ENCODE assay signal across 10 mouse cellular contexts in genomic region chr14:57546557-57547021, GRCm38 (mm10). TPM values are rescaled to one million over a fixed set of nuclear protein-coding genes. Genes with fewer than 3 reads are reported as not detected.
DNase-seq lines count a peak whose midpoint lies in the region; ATAC-seq and TF ChIP-seq lines count a peak whose summit lies in the region.
"Had no signal": no experiment of that assay in that cellular context is flagged by ENCODE, and none has a peak within 500 bp of the region (broad histone marks: within the 10 kb centered on the region; RNA-seq: fewer than 3 reads in every experiment).

No protein-coding gene starts in this region.

- no peak for TF ChIP-seq CTCF in lung, postnatal 0 days (IDR thresholded peaks at IDR 0.05)

- H3K4me1 ChIP-seq in lung, postnatal 0 days (ENCODE audit: insufficient read depth, low read depth, low read length), result no peaks in the 10 kb centered on the region; the same call in 1 of the 2 replicates
- H3K4me1 ChIP-seq in embryonic facial prominence, embryonic 10.5 days, result peaks cover 18% of the 10 kb centered on the region
- H3K4me1 ChIP-seq in limb, embryonic 13.5 days, result peaks cover 18% of the 10 kb centered on the region
- 0 out of 2 replicates have a peak, but pooled peaks cover 3% of the 10 kb centered on the region for H3K4me1 ChIP-seq in forebrain, embryonic 13.5 days
- no peaks in the 10 kb centered on the region for H3K4me1 ChIP-seq in midbrain, embryonic 14.5 days (ENCODE audit: control insufficient read depth, insufficient read depth, low read length)

- WGBS in lung, postnatal 0 days, result 14% methylated on average over 13 of the region's 13 CpGs
- 32% methylated on average over 13 of the region's 13 CpGs for whole genome bisulfite sequencing in embryonic facial prominence, embryonic 10.5 days
- WGBS in limb, embryonic 13.5 days, result 4% methylated on average over 13 of the region's 13 CpGs
- WGBS in forebrain, embryonic 13.5 days, result 31% methylated on average over 13 of the region's 13 CpGs
- WGBS in midbrain, embryonic 14.5 days, result 31% methylated on average over 13 of the region's 13 CpGs

- H3K27ac ChIP-seq in lung, postnatal 0 days (ENCODE audit: low read length), result no peak overlapping the region
- H3K27ac ChIP-seq in embryonic facial prominence, embryonic 10.5 days (replicated peaks), result no peak overlapping the region
- peak overlapping the region; percentile 59 for H3K27ac ChIP-seq in limb, embryonic 13.5 days
- no peak overlapping the region for H3K27ac ChIP-seq in forebrain, embryonic 13.5 days
- H3K27ac ChIP-seq in midbrain, embryonic 14.5 days (replicated peaks; ENCODE audit: low read depth, low read length), result no peak overlapping the region

- no peak overlapping the region for H3K4me2 ChIP-seq in lung, postnatal 0 days (replicated peaks; ENCODE audit: low read depth, low read length)
- peak overlapping the region; percentile 43 for H3K4me2 ChIP-seq in limb, embryonic 13.5 days (replicated peaks)
- H3K4me2 ChIP-seq in forebrain, embryonic 13.5 days, result no peak overlapping the region
- H3K4me2 ChIP-seq in midbrain, embryonic 14.5 days (ENCODE audit: low read length), result no peak overlapping the region
- H3K4me2 ChIP-seq: heart, embryonic 12.5 days had no signal

- H3K4me3 ChIP-seq in lung, postnatal 0 days (ENCODE audit: low read depth, low read length), result no peak overlapping the region
- H3K4me3 ChIP-seq in embryonic facial prominence, embryonic 10.5 days, result no peak overlapping the region
- no peak overlapping the region for H3K4me3 ChIP-seq in limb, embryonic 13.5 days
- H3K4me3 ChIP-seq in forebrain, embryonic 13.5 days, result no peak overlapping the region
- H3K4me3 ChIP-seq in midbrain, embryonic 14.5 days (replicated peaks; ENCODE audit: low read depth, low read length), result no peak overlapping the region
- H3K4me3 ChIP-seq: heart, embryonic 12.5 days had no signal

- DNase-seq in lung, postnatal 0 days (ENCODE audit: low spot score), result peak; percentile 73
- no peak for DNase-seq in lung, postnatal 10 days
- peak; percentile 68 for DNase-seq in embryonic facial prominence, embryonic 10.5 days (ENCODE audit: low spot score)
- DNase-seq in skeletal muscle tissue, adult 2 months (ENCODE audit: low read depth, low spot score), result peak; percentile 31
- DNase-seq in midbrain, embryonic 14.5 days, result no peak
- no peak for DNase-seq in thymus, postnatal 10 days (ENCODE audit: low spot score in 2 of 2)
- DNase-seq: layer of hippocampus, adult 9-11 months had no signal

- TF ChIP-seq EP300 in lung, postnatal 0 days (IDR thresholded peaks at IDR 0.05), result no peak

- no peak overlapping the region for H3K9ac ChIP-seq in lung, postnatal 0 days (replicated peaks; ENCODE audit: low read depth)
- no peak overlapping the region for H3K9ac ChIP-seq in limb, embryonic 13.5 days
- no peak overlapping the region for H3K9ac ChIP-seq in forebrain, embryonic 13.5 days
- H3K9ac ChIP-seq in midbrain, embryonic 14.5 days (replicated peaks; ENCODE audit: low read length), result no peak overlapping the region
- H3K9ac ChIP-seq: heart, embryonic 12.5 days had no signal

- peaks cover 9% of the 10 kb centered on the region for H3K36me3 ChIP-seq in lung, postnatal 0 days (ENCODE audit: insufficient read depth, low read length)
- H3K36me3 ChIP-seq in embryonic facial prominence, embryonic 10.5 days (replicated peaks), result peaks cover 29% of the 10 kb centered on the region
- H3K36me3 ChIP-seq in limb, embryonic 13.5 days, result peaks cover 35% of the 10 kb centered on the region
- peaks cover 18% of the 10 kb centered on the region for H3K36me3 ChIP-seq in forebrain, embryonic 13.5 days (ENCODE audit: poor library complexity, severe bottlenecking)
- peaks cover 25% of the 10 kb centered on the region for H3K36me3 ChIP-seq in midbrain, embryonic 14.5 days (ENCODE audit: control insufficient read depth, insufficient read depth, low read length)

- ATAC-seq in lung, postnatal 0 days, result peak; percentile 89
- ATAC-seq in limb, embryonic 13.5 days (ENCODE audit: low FRiP score, low read depth), result peak; percentile 81
- no peak for ATAC-seq in forebrain, embryonic 13.5 days
- no peak for ATAC-seq in midbrain, embryonic 14.5 days (ENCODE audit: low FRiP score, low TSS enrichment)

- no peaks in the 10 kb centered on the region for H3K27me3 ChIP-seq in lung, postnatal 0 days (replicated peaks; ENCODE audit: insufficient read depth, low read length)
- H3K27me3 ChIP-seq in embryonic facial prominence, embryonic 10.5 days (replicated peaks; ENCODE audit: low read depth, poor library complexity, severe bottlenecking), result peaks cover 17% of the 10 kb centered on the region
- no peaks in the 10 kb centered on the region for H3K27me3 ChIP-seq in limb, embryonic 13.5 days
- peaks cover 15% of the 10 kb centered on the region; the same call in 1 of the 2 replicates for H3K27me3 ChIP-seq in forebrain, embryonic 13.5 days
- H3K27me3 ChIP-seq in midbrain, embryonic 14.5 days (ENCODE audit: control insufficient read depth, insufficient read depth, low read length), result no peaks in the 10 kb centered on the region

- H3K9me3 ChIP-seq in lung, postnatal 0 days (ENCODE audit: low read length), result no peaks in the 10 kb centered on the region
- H3K9me3 ChIP-seq in embryonic facial prominence, embryonic 10.5 days, result peaks cover 6% of the 10 kb centered on the region; the same call in 1 of the 2 replicates
- 0 out of 2 replicates have a peak, but pooled peaks cover 5% of the 10 kb centered on the region for H3K9me3 ChIP-seq in limb, embryonic 13.5 days
- H3K9me3 ChIP-seq in forebrain, embryonic 13.5 days (replicated peaks), result no peaks in the 10 kb centered on the region
- H3K9me3 ChIP-seq in midbrain, embryonic 14.5 days (ENCODE audit: control insufficient read depth, low read length), result no peaks in the 10 kb centered on the region
- H3K9me3 ChIP-seq: heart, embryonic 12.5 days had no signal

RNA-seq across cellular contexts. Expression of gene Il17d, which starts 22.0 kb away (rescaled TPM):
- 9.1 and 9.4 TPM in 2 replicates for polyA plus RNA-seq in lung, postnatal 0 days (2015; fragmentation: Nextera tagmentation; extraction: Ambion mirVana)
- polyA plus RNA-seq in embryonic facial prominence, embryonic 10.5 days (2016; fragmentation: Nextera tagmentation; extraction: Ambion mirVana), result 0.77 and 0.91 TPM in 2 replicates
- polyA plus RNA-seq in limb, embryonic 13.5 days (2015; fragmentation: Nextera tagmentation; extraction: Ambion mirVana), result 7.9 and 9.2 TPM in 2 replicates
- polyA plus RNA-seq in forebrain, embryonic 13.5 days (2015; fragmentation: Nextera tagmentation; extraction: Ambion mirVana), result 1.7 and 2.7 TPM in 2 replicates
- polyA plus RNA-seq in midbrain, embryonic 14.5 days (2014; fragmentation: Nextera tagmentation; extraction: Ambion mirVana), result 3.2 and 7.1 TPM in 2 replicates

RNA-seq across cellular contexts. Expression of gene Eef1akmt1, which starts 24.8 kb away (rescaled TPM):
- polyA plus RNA-seq in lung, postnatal 0 days (2015; fragmentation: Nextera tagmentation; extraction: Ambion mirVana), result 64.1 and 69.9 TPM in 2 replicates
- 107 and 112 TPM in 2 replicates for polyA plus RNA-seq in embryonic facial prominence, embryonic 10.5 days (2016; fragmentation: Nextera tagmentation; extraction: Ambion mirVana)
- polyA plus RNA-seq in limb, embryonic 13.5 days (2015; fragmentation: Nextera tagmentation; extraction: Ambion mirVana), result 101 and 110 TPM in 2 replicates
- polyA plus RNA-seq in forebrain, embryonic 13.5 days (2015; fragmentation: Nextera tagmentation; extraction: Ambion mirVana), result 98.6 and 104 TPM in 2 replicates
- 101 and 104 TPM in 2 replicates for polyA plus RNA-seq in midbrain, embryonic 14.5 days (2014; fragmentation: Nextera tagmentation; extraction: Ambion mirVana)

Comparison
In these comparisons a context has a peak if more than half of its experiments do, and no peak if none do; other contexts are left out.
1. DNase-seq: peak in lung, postnatal 0 days (single experiment), embryonic facial prominence, embryonic 10.5 days (single experiment) and skeletal muscle tissue, adult 2 months (single experiment); none in lung, postnatal 10 days (single experiment), midbrain, embryonic 14.5 days (single experiment) and thymus, postnatal 10 days (0 of 2).
2. ATAC-seq: peak in lung, postnatal 0 days (single experiment) and limb, embryonic 13.5 days (single experiment); none in forebrain, embryonic 13.5 days (single experiment) and midbrain, embryonic 14.5 days (single experiment).